Mouse (Mus musculus) embryonic facial prominence, embryonic 10.5 days (tissue): Measurements from ENCODE around the gene Unc13b. TPM values are rescaled to one million over a fixed set of nuclear protein-coding genes. Genes with fewer than 3 reads are reported as not detected.

Experiments
- polyA plus RNA-seq: library from polyadenylated mRNA; unstranded; fragments of >200 nt; fragmentation: Nextera tagmentation; extraction: Ambion mirVana; gene quantifications from 2 replicates; pipeline ENCODE4 v1.2.1, GENCODE M21; 2016

The Unc13b gene
- polyA plus RNA-seq, 1 experiment from 2014 or later: 6.6 TPM

Other genes starting within 250 kb of the Unc13b start
- gene Fam205a1, start 205.1 kb upstream of the Unc13b start, polyA plus RNA-seq: 0.05 TPM in 1 of 2 replicates, not detected in the other
- gene Gm12394, start 202.2 kb upstream of the Unc13b start, polyA plus RNA-seq: 0.20 TPM in 1 of 2 replicates, not detected in the other
- gene Fam205c, start 184.7 kb upstream of the Unc13b start, polyA plus RNA-seq: 0.15 and 0.25 TPM in 2 replicates
- 0.44 and 1.2 TPM in 2 replicates for gene Phf24, start 142.3 kb upstream of the Unc13b start, polyA plus RNA-seq
- 10.3 and 10.9 TPM in 2 replicates for gene Dnajb5, start 109.1 kb upstream of the Unc13b start, polyA plus RNA-seq
- 0.54 and 0.76 TPM in 2 replicates for gene 1700022I11Rik, start 89.3 kb upstream of the Unc13b start, polyA plus RNA-seq
- gene Vcp, start 58.4 kb upstream of the Unc13b start, polyA plus RNA-seq: 664 and 683 TPM in 2 replicates
- gene Fancg, start 48.4 kb upstream of the Unc13b start, polyA plus RNA-seq: 25.3 and 26.0 TPM in 2 replicates
- 25.8 and 27.3 TPM in 2 replicates for gene Pigo, start 33.1 kb upstream of the Unc13b start, polyA plus RNA-seq
- 467 and 485 TPM in 2 replicates for gene Stoml2, start 27.2 kb upstream of the Unc13b start, polyA plus RNA-seq
- gene Fam214b, start 12.7 kb upstream of the Unc13b start, polyA plus RNA-seq: 13.1 and 14.3 TPM in 2 replicates
- 0.16 and 0.36 TPM in 2 replicates for gene Atp8b5, start 208.2 kb downstream of the Unc13b start, polyA plus RNA-seq